Mouse (Mus musculus) spleen, adult 2 months (tissue): ENCODE measurements at regions not wholly inside any gene's neighbourhood (a gene's known extent, or its start where the extent isn't known, plus 50 kb on each side); places are given as distances from the start of the nearest gene placed in this dataset.

ENCODE experiments used
- CTCF ChIP-seq: fragments of 200-500 bp; IDR thresholded peaks from 2 replicates; pipeline ENCODE4 v1.5.1; 2011; ENCODE audit warnings: mild to moderate bottlenecking, inconsistent platforms; ENCODE audit not compliant: insufficient read depth, insufficient read length, insufficient replicate concordance; ENCODE audit errors: extremely low read depth
- POLR2A ChIP-seq: fragments of 200-500 bp; IDR thresholded peaks from 2 replicates; pipeline ENCODE4 v1.6.1; 2011; ENCODE audit warnings: low read depth, low read length, inconsistent platforms

- no peak for TF ChIP-seq CTCF
- TF ChIP-seq POLR2A, result no peak
Measured at GRCm38 (mm10) chr13:47942368-47942787, 318.6 kb upstream of the Id4 start.
